Mouse (Mus musculus) kidney, embryonic 14.5 days (tissue): Measurements from ENCODE around the gene Cacna1h. TPM values are rescaled to one million over a fixed set of nuclear protein-coding genes. Genes with fewer than 3 reads are reported as not detected.

Experiments used
- ATAC-seq: fragments of 200-750 bp; cut with Nextera tagmentation; 2 replicates; pipeline ENCODE4 v1.8.0; 2017; ENCODE audit warnings: moderate number of reproducible peaks, mild to moderate bottlenecking, moderate TSS enrichment, moderate library complexity; ENCODE audit not compliant: low FRiP score, low TSS enrichment
- H3K27ac ChIP-seq: fragments of 300-500 bp; sonication (generic); 2 replicates; pipeline ENCODE4 v1.5.1; 2014; ENCODE audit warnings: low read depth, mild to moderate bottlenecking, low read length, moderate library complexity, mixed read lengths
- H3K27me3 ChIP-seq: fragments of 300-500 bp; sonication (generic); 2 replicates; pipeline ENCODE4 v1.6.1; 2014; ENCODE audit warnings: mild to moderate bottlenecking, low read length; ENCODE audit not compliant: control insufficient read depth, insufficient read depth
- H3K36me3 ChIP-seq: fragments of 300-500 bp; sonication (generic); 2 replicates; pipeline ENCODE4 v1.6.1; 2014; ENCODE audit warnings: low read length, mixed read lengths; ENCODE audit not compliant: control insufficient read depth, insufficient read depth
- H3K4me1 ChIP-seq: fragments of 300-500 bp; sonication (generic); 2 replicates; pipeline ENCODE4 v1.6.1; 2014; ENCODE audit warnings: low read length, mixed read lengths; ENCODE audit not compliant: control insufficient read depth, insufficient read depth
- H3K4me2 ChIP-seq: fragments of 300-500 bp; sonication (generic); replicated peaks from 2 replicates; pipeline ENCODE4 v1.6.1; 2014; ENCODE audit warnings: low read depth, mild to moderate bottlenecking, low read length
- H3K4me3 ChIP-seq: fragments of 300-500 bp; sonication (generic); 2 replicates; pipeline ENCODE4 v1.5.1; 2014; ENCODE audit warnings: mild to moderate bottlenecking, low read length
- H3K9ac ChIP-seq: fragments of 300-500 bp; sonication (generic); 2 replicates; pipeline ENCODE4 v1.6.1; 2014; ENCODE audit warnings: low read depth, mild to moderate bottlenecking, low read length, moderate library complexity
- H3K9me3 ChIP-seq: fragments of 300-500 bp; sonication (generic); 2 replicates; pipeline ENCODE4 v1.6.1; 2016; ENCODE audit warnings: low read length; ENCODE audit not compliant: control insufficient read depth
- WGBS: fragments of 180-500 bp; shearing (Covaris S2); extraction: QIAGEN DNeasy Blood & Tissue Kit; methylation state at CpG from one replicate; pipeline ENCODE4 v1.1.7; 2014; 5-methylcytosine and 5-hydroxymethylcytosine counted together
- polyA plus RNA-seq: library from polyadenylated mRNA; unstranded; fragments of >200 nt; fragmentation: Nextera tagmentation; extraction: Ambion mirVana; gene quantifications from 2 replicates; pipeline ENCODE4 v1.2.1, GENCODE M21; 2014

Gene Cacna1h
- polyA plus RNA-seq, 1 experiment from 2014 or later = 4.0 TPM

GRCm38 (mm10) chr17:25430534-25430933 is 3.0 kb downstream of the Cacna1h start:
- 0 out of 2 replicates have a peak, but pooled peaks cover 3% of the 10 kb centered on the region for H3K27me3 ChIP-seq
- 30% methylated on average over 8 of the region's 8 CpGs for WGBS

GRCm38 (mm10) chr17:25429886-25430285 is 3.7 kb downstream of the Cacna1h start:
- ATAC-seq = no peak
- H3K9ac ChIP-seq = no peak overlapping the region
- peaks cover 71% of the 10 kb centered on the region for H3K4me1 ChIP-seq
- no peak overlapping the region for H3K4me3 ChIP-seq
- no peak overlapping the region; the same call in 1 of the 2 replicates for H3K4me2 ChIP-seq
- WGBS = 15% methylated on average over 6 of the region's 6 CpGs
- H3K9me3 ChIP-seq = no peaks in the 10 kb centered on the region
- no peak overlapping the region for H3K27ac ChIP-seq
- 0 out of 2 replicates have a peak, but pooled peaks cover 3% of the 10 kb centered on the region for H3K27me3 ChIP-seq
- H3K36me3 ChIP-seq = no peaks in the 10 kb centered on the region

More at GRCm38 (mm10) chr17:25430534-25430933, 3.0 kb downstream of the Cacna1h start:
- H3K9ac ChIP-seq = no peak overlapping the region
- no peaks in the 10 kb centered on the region for H3K36me3 ChIP-seq
- peak overlapping the region; percentile 3; the same call in 1 of the 2 replicates for H3K4me2 ChIP-seq
- H3K4me3 ChIP-seq = no peak overlapping the region
- ATAC-seq = no peak
- no peaks in the 10 kb centered on the region for H3K9me3 ChIP-seq
- H3K4me1 ChIP-seq = peaks cover 68% of the 10 kb centered on the region
- H3K27ac ChIP-seq = peak overlapping the region; percentile 47; the same call in 1 of the 2 replicates

DNA sequence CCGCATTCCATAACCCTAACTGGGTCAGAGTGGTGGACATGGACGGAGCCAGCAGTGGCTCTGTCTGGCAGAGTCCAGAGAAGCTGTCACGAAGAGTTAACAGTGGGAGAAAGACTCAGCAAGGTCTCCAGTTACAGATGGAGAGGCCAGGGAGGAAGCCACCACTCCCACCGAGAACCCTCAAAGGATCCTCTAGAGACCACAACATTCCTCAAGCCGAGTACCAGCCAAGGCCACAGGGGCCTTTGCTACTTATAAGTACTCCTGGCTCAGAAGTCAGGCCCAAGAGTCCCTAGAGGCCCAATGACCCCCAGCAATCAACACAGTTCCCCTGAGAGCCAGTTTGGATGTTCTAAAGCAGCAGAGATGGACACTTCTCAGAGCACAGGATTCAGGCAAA is 4.3 kb downstream of the Cacna1h start:
- H3K4me3 ChIP-seq = no peak overlapping the region
- H3K4me2 ChIP-seq = no peak overlapping the region
- H3K9me3 ChIP-seq = no peaks in the 10 kb centered on the region
- no peaks in the 10 kb centered on the region for H3K36me3 ChIP-seq
- peaks cover 71% of the 10 kb centered on the region for H3K4me1 ChIP-seq
- H3K9ac ChIP-seq = no peak overlapping the region
- ATAC-seq = no peak
- H3K27me3 ChIP-seq = 0 out of 2 replicates have a peak, but pooled peaks cover 3% of the 10 kb centered on the region
- peak overlapping the region; percentile 51; the same call in 1 of the 2 replicates for H3K27ac ChIP-seq
- 28% methylated on average over 5 of the region's 5 CpGs for WGBS

- H3K4me1 ChIP-seq = peaks cover 71% of the 10 kb centered on the region
- ATAC-seq = peak; percentile 68
Measured at GRCm38 (mm10) chr17:25427441-25427840, 6.1 kb downstream of the Cacna1h start.

GRCm38 (mm10) chr17:25425996-25426395 is 7.6 kb downstream of the Cacna1h start:
- Histone ChIP-seq H3K27ac (no peak overlapping the region), H3K9ac (peak overlapping the region; percentile 31; the same call in 1 of the 2 replicates), H3K27me3 (no peaks in the 10 kb centered on the region)

More at GRCm38 (mm10) chr17:25427441-25427840, 6.1 kb downstream of the Cacna1h start:
- Histone ChIP-seq H3K27me3 (no peaks in the 10 kb centered on the region), H3K4me2 (0 out of 2 replicates have a peak overlapping the region, but pooled peaks have one; percentile 8), H3K9me3 (no peaks in the 10 kb centered on the region), H3K27ac (no peak overlapping the region; the same call in 1 of the 2 replicates), H3K9ac (no peak overlapping the region), H3K4me3 (no peak overlapping the region), H3K36me3 (no peaks in the 10 kb centered on the region)
- 21% methylated on average over 10 of the region's 10 CpGs for WGBS

DNA sequence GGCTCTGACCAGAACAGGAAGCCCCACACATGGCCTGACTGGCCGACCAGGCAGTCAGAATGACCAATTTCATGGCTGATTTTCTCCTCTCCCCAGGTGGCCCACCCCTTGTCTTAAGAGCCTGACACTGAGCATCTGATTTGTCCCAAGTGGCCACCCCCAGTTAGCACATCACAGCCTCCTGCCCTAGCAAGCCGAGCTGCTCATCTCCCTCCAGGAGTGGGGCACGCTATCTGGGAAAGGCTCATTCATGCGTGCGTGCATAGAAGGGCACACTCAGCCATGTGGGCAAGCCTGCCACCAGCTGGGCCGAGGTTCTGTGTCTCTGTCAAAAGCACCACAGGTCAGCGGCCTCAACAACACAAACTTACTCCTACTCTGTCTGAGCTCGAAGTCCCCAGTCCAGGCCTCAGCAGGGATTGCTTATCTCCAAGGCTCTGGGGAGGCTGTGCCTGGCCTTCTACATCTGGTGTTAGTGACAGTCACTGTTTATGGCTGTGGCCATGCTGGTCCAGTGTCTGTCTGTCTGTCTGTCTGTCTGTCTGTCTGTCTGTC is 9.0 kb downstream of the Cacna1h start:
- no peaks in the 10 kb centered on the region for H3K36me3 ChIP-seq
- ATAC-seq = no peak
- 35% methylated on average over 8 of the region's 8 CpGs for WGBS
- no peaks in the 10 kb centered on the region for H3K9me3 ChIP-seq
- H3K27ac ChIP-seq = no peak overlapping the region
- H3K4me3 ChIP-seq = no peak overlapping the region
- no peak overlapping the region for H3K9ac ChIP-seq
- no peak overlapping the region for H3K4me2 ChIP-seq
- H3K4me1 ChIP-seq = peaks cover 47% of the 10 kb centered on the region
- no peaks in the 10 kb centered on the region for H3K27me3 ChIP-seq

More at GRCm38 (mm10) chr17:25425996-25426395, 7.6 kb downstream of the Cacna1h start:
- Histone ChIP-seq H3K9me3 (no peaks in the 10 kb centered on the region), H3K4me1 (peaks cover 61% of the 10 kb centered on the region), H3K36me3 (no peaks in the 10 kb centered on the region), H3K4me3 (no peak overlapping the region), H3K4me2 (no peak overlapping the region)
- 70% methylated on average over 2 of the region's 2 CpGs for WGBS
- ATAC-seq = no peak

DNA sequence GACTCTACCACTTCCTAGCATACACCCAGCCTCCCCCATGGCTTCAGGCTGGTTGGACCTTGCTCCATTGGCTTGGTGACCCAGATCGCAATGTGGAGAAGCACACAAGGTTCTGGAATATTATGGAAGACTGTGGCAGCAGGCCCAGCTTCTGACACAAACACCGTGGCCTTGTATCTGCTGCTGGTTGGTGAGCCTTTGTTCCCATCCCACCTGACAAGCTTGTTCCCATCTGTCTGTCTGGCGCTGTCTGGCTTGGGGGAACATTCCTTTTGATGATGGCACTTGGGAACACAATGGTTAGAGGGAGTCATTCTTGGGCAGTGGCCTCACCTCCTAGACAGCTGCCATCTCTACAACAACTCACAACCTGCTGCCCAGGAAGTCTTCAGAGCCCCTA is 12.6 kb downstream of the Cacna1h start:
- H3K9me3 ChIP-seq = no peaks in the 10 kb centered on the region
- WGBS = 91% methylated on average over 3 of the region's 3 CpGs
- H3K27ac ChIP-seq = no peak overlapping the region
- no peak for ATAC-seq
- peaks cover 25% of the 10 kb centered on the region for H3K4me1 ChIP-seq
- no peak overlapping the region for H3K4me3 ChIP-seq
- H3K27me3 ChIP-seq = no peaks in the 10 kb centered on the region
- no peaks in the 10 kb centered on the region for H3K36me3 ChIP-seq
- H3K4me2 ChIP-seq = no peak overlapping the region
- no peak overlapping the region for H3K9ac ChIP-seq

- Histone ChIP-seq H3K4me1 (peaks cover 29% of the 10 kb centered on the region), H3K27ac (no peak overlapping the region), H3K4me3 (no peak overlapping the region), H3K36me3 (no peaks in the 10 kb centered on the region), H3K4me2 (no peak overlapping the region), H3K27me3 (no peaks in the 10 kb centered on the region), H3K9me3 (no peaks in the 10 kb centered on the region), H3K9ac (no peak overlapping the region)
- WGBS = 45% methylated on average over 9 of the region's 9 CpGs
- ATAC-seq = no peak
Measured at GRCm38 (mm10) chr17:25418926-25419325, 14.7 kb downstream of the Cacna1h start.

DNA sequence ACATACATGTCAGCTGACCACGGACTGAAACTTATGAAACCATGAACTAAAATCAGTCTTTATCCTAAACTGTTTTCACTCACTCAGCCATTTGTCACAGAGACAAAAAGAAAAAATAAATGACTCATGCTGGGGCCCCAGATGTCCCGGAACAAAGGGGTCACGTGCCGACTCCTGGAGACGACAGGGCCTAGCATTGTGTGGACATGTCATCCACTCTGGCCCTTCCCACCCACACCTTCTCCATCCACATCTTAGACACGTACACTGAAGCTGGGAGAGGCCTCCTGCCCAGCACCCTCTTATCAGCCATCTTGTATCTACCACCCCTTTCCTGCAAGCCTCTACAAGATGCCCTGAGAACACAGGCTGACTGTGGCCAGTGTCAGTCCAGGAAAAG is 15.6 kb downstream of the Cacna1h start:
- Histone ChIP-seq H3K27ac (no peak overlapping the region), H3K27me3 (no peaks in the 10 kb centered on the region), H3K36me3 (no peaks in the 10 kb centered on the region), H3K9me3 (no peaks in the 10 kb centered on the region), H3K9ac (no peak overlapping the region), H3K4me1 (peaks cover 33% of the 10 kb centered on the region), H3K4me2 (no peak overlapping the region), H3K4me3 (no peak overlapping the region)
- no peak for ATAC-seq
- 79% methylated on average over 6 of the region's 6 CpGs for WGBS
